ENCODE assay signal across 7 mouse cellular contexts in the genomic region with DNA sequence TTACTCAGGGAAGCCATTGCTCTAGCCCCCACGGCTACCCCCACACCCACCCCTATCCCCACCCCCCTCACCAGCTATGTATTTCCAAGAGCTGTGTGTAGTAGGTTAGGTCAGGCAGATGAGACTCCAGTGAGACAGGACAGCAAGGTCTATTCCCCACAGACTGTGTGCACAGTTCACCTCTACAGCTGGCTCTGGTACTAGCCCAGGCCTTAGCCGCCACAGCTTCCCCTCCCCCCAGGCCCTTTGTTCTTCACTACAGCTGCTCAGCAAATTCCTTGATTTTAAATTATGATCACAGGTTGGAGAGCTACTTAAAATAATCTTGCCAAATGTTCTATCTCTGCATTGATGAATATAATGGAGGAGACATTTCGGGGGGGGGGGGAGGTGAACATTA.
DNase-seq lines count a peak whose midpoint lies in the region; ATAC-seq and TF ChIP-seq lines count a peak whose summit lies in the region.

No protein-coding gene starts in this region.

- peak overlapping the region; percentile 78 for H3K9ac ChIP-seq in heart, embryonic 13.5 days
- H3K9ac ChIP-seq in kidney, postnatal 0 days (ENCODE audit: low read depth, low read length) = 0 out of 2 replicates have a peak overlapping the region, but pooled peaks have one; percentile 8
- peak overlapping the region; percentile 59 for H3K9ac ChIP-seq in midbrain, embryonic 13.5 days (replicated peaks)

- no peak for TF ChIP-seq POLR2A in bone marrow macrophage, adult 2 months (IDR thresholded peaks at IDR 0.05; ENCODE audit: borderline replicate concordance, low read depth, low read length)

- peak overlapping the region; percentile 97 for H3K27ac ChIP-seq in bone marrow macrophage, adult 2 months (ENCODE audit: insufficient read depth, low read depth, low read length)
- H3K27ac ChIP-seq in heart, embryonic 13.5 days (replicated peaks) = peak overlapping the region; percentile 94
- peak overlapping the region; percentile 99 for H3K27ac ChIP-seq in kidney, postnatal 0 days
- H3K27ac ChIP-seq in midbrain, embryonic 13.5 days = peak overlapping the region; percentile 97

- H3K4me1 ChIP-seq in bone marrow macrophage, adult 2 months (ENCODE audit: control insufficient read depth, insufficient read depth, low read length) = peaks cover 69% of the 10 kb centered on the region
- peaks cover 67% of the 10 kb centered on the region for H3K4me1 ChIP-seq in heart, embryonic 13.5 days
- peaks cover 50% of the 10 kb centered on the region for H3K4me1 ChIP-seq in kidney, postnatal 0 days (replicated peaks; ENCODE audit: insufficient read depth, low read length)
- peaks cover 27% of the 10 kb centered on the region for H3K4me1 ChIP-seq in midbrain, embryonic 13.5 days (replicated peaks)

- peak overlapping the region; percentile 40 for H3K4me2 ChIP-seq in heart, embryonic 13.5 days
- H3K4me2 ChIP-seq in kidney, postnatal 0 days (ENCODE audit: low read length) = no peak overlapping the region
- H3K4me2 ChIP-seq in midbrain, embryonic 13.5 days (replicated peaks) = peak overlapping the region; percentile 29

- no peaks in the 10 kb centered on the region for H3K9me3 ChIP-seq in heart, embryonic 13.5 days
- H3K9me3 ChIP-seq in kidney, postnatal 0 days (replicated peaks; ENCODE audit: low read length) = no peaks in the 10 kb centered on the region
- no peaks in the 10 kb centered on the region for H3K9me3 ChIP-seq in midbrain, embryonic 13.5 days

- H3K36me3 ChIP-seq in heart, embryonic 13.5 days = no peaks in the 10 kb centered on the region
- no peaks in the 10 kb centered on the region for H3K36me3 ChIP-seq in kidney, postnatal 0 days (ENCODE audit: insufficient read depth, low read length)
- no peaks in the 10 kb centered on the region for H3K36me3 ChIP-seq in midbrain, embryonic 13.5 days

- TF ChIP-seq CTCF in bone marrow macrophage, adult 2 months (IDR thresholded peaks at IDR 0.05; ENCODE audit: low read depth, low read length) = no peak
- TF ChIP-seq CTCF in kidney, postnatal 0 days (IDR thresholded peaks at IDR 0.05; ENCODE audit: low read depth) = no peak

- no peak overlapping the region for H3K4me3 ChIP-seq in bone marrow macrophage, adult 2 months (ENCODE audit: insufficient read depth, low read length)
- H3K4me3 ChIP-seq in heart, embryonic 13.5 days = no peak overlapping the region
- H3K4me3 ChIP-seq in kidney, postnatal 0 days (replicated peaks; ENCODE audit: low read depth, low read length) = no peak overlapping the region
- H3K4me3 ChIP-seq in midbrain, embryonic 13.5 days (replicated peaks) = no peak overlapping the region

- no peaks in the 10 kb centered on the region for H3K27me3 ChIP-seq in heart, embryonic 13.5 days (replicated peaks)
- no peaks in the 10 kb centered on the region for H3K27me3 ChIP-seq in kidney, postnatal 0 days (ENCODE audit: insufficient read depth, low read length)
- no peaks in the 10 kb centered on the region for H3K27me3 ChIP-seq in midbrain, embryonic 13.5 days

- DNase-seq in MN1 (ENCODE audit: low spot score) = peak; percentile 78
- peak; percentile 87 for DNase-seq in kidney, postnatal 0 days (ENCODE audit: low spot score)
- no peak for DNase-seq in spleen, adult 12 weeks (ENCODE audit: low spot score)
- no peak for DNase-seq in urinary bladder, postnatal 10 days (ENCODE audit: low spot score)

- 23% methylated on average over 3 of the region's 3 CpGs for WGBS in heart, embryonic 13.5 days
- 12% methylated on average over 3 of the region's 3 CpGs for WGBS in kidney, postnatal 0 days
- WGBS in midbrain, embryonic 13.5 days = 16% methylated on average over 3 of the region's 3 CpGs

- no peak for ATAC-seq in heart, embryonic 13.5 days (ENCODE audit: extremely low read depth, insufficient number of reproducible peaks, low FRiP score, low TSS enrichment)
- ATAC-seq in kidney, postnatal 0 days (replicated peaks; ENCODE audit: low FRiP score, low read depth) = peak; percentile 30
- peak; percentile 87 for ATAC-seq in midbrain, embryonic 13.5 days

Comparison
In these comparisons a context has a peak if more than half of its experiments do, and no peak if none do; other contexts are left out.
1. DNase-seq: peak in MN1 (single experiment) and kidney, postnatal 0 days (single experiment); none in spleen, adult 12 weeks (single experiment) and urinary bladder, postnatal 10 days (single experiment).
2. H3K9ac ChIP-seq: peak in every context shown above with its lines; median percentile 78 in heart, embryonic 13.5 days; 59 in midbrain, embryonic 13.5 days; 8 in kidney, postnatal 0 days.
3. Peak in every context shown above with its lines, with median percentiles within 50 percentile points of each other: H3K27ac ChIP-seq.